Mouse (Mus musculus) embryonic stem cell, embryonic (primary cell): Measurements from ENCODE around the gene Muc3.

Source experiments
- CTCF ChIA-PET, 4 experiments: fragments of 300-600 bp in 2 of 4; fragments of 350-600 bp in 2 of 4; sonication (Branson Sonifier 250); formaldehyde crosslinking; loops; one replicate each; lab custom pipeline; 2022; ENCODE audit warnings: inconsistent platforms in 2 of 4; lab: Charles Lee
- POLR2A ChIA-PET, 4 experiments: fragments of 300-600 bp in 2 of 4; fragments of 350-600 bp in 2 of 4; sonication (Branson Sonifier 250); formaldehyde crosslinking; loops; one replicate each; lab custom pipeline; 2022; ENCODE audit warnings: antibody characterized with exemption in 4 of 4, inconsistent platforms in 1 of 4; lab: Charles Lee

Muc3 gene

DNA sequence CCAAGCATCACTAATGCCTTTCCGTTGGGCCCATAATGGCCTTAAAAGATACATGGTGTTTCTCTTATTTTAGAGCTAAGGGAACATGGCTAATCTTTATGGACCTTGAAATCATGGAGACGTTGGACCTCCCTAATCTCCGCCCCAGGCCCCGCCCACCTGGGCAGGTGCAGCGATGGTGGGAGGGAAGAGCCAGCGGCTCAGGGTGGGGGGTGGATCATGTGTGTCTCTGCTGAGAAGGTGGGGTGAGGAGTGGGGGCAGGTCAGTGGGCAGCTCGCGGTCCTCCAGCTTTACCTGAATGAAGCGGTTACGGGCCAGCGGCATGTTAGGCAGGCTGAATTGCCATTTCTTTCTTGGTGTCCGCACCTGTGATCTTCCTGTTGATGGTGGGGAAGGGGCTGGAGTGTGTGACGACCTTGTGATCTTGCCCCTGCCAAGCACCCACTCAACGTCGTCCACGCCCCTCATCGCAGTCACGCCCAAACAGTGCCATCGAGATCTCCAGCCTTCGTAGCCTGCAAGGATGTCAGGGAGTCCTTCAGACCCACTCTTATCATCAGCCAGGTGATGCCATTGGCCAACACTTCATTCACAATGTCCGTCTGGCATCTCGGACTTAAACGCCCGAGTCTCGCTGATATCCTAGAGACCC, 39.1 kb downstream of the Muc3 start:
- POLR2A ChIA-PET, result interaction anchor here in 2 of 4 experiments (0.6 to 1.7 kb wide), 5 partner anchors 12 to 198 kb away, joined by 3 to 5 read pairs (median 3); partner anchors contain the start of genes Fis1 (in 1 of the 2) and Srrt (in 1 of the 2)
- CTCF ChIA-PET, result interaction anchor here in 2 of 4 experiments (0.7 to 0.8 kb wide), 2 partner anchors 13 to 100 kb away, joined by 3 read pairs; no protein-coding TSS in a partner anchor

DNA sequence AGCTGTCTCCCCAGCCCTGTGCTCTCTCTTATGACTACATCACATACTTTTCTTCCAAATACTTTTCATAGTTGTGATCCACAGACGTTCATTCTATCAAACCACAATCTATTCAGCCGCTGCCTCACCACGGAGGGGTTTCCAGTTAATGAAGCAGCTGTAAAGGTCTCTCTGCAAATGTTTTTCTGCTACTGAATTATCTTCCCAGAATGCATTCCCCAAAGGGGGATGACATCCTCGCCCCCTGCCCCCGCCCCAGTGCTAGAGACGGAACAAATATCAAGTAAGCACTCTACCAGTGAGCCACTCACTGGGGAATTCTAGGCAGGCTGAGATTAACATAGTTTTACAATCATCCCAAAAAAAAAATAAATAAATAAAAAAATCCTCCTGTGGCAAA, 41.0 kb downstream of the Muc3 start:
- ChIA-PET CTCF (interaction anchor here in 2 of 4 experiments (0.6 kb wide), 2 partner anchors 37 to 53 kb away, joined by 3 to 6 read pairs; no protein-coding TSS in a partner anchor), POLR2A (no interaction called here)

DNA sequence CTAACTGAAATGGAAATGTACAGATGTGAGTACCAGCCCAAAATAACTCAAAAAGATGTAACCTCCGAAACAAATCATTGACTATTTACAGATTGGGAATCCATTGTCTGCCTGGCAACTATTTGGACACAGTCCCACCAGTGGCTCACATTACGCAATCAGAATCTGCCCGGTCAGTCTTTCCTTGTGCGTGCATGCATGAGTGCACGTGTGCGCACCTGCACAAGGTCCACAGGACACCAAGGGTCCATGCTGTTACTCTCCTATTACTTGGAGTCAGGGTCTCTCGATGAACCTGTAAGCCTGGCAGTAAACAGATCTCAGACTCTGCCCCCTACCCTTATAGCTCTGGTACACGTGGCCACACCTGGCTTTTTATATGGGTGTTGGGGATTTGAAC, 41.5 kb downstream of the Muc3 start:
- CTCF ChIA-PET, result interaction anchor here in 1 of 4 experiments (0.6 kb wide), 1 partner anchor 36 kb away, joined by 6 read pairs; no protein-coding TSS in a partner anchor
- POLR2A ChIA-PET, result no interaction called here

DNA sequence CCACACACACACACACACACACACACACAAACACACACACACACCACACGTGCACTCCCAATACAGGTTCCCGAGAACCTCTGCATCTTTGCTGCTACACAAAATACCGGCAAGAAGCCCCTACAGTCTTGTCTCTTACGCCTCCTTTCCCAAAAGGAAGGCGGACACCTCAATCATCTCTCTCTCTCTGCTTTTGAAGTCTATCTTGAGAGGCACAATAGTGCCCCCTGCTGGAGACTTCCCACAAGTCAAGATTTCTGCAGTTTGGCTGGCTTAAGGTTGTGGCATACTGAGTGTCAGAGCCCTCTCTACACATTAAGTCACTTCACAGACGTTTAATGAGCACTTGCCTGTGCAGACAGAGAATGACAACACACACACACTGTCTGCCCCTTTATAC, 42.1 kb downstream of the Muc3 start:
- ChIA-PET POLR2A (interaction anchor here in 2 of 4 experiments (0.7 to 1.1 kb wide), 2 partner anchors 19 to 32 kb away, joined by 3 to 4 read pairs; no protein-coding TSS in a partner anchor), CTCF (interaction anchor here in 2 of 4 experiments (0.7 to 1.1 kb wide), 4 partner anchors 77 to 171 kb away, joined by 3 to 5 read pairs (median 3); no protein-coding TSS in a partner anchor)

DNA sequence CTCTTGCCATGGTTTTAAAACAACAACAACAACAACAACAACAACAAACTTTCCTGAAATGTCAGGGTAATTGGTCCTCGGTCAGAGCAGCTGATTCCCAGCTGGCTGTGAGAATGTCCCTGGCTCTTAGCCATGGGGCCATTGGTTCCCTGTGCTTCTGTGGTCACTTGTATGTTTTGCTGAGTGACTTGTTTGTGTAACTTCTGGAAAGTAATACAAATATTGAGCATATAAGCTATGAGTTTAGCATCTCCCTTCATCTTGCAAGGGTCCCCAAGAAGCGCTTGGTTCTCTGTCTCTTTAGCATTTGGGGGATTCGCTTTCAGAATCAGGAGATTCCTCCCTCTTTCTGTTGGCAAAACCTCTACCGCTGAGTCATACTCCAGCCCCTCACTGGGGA, 42.7 kb downstream of the Muc3 start:
- ChIA-PET POLR2A (interaction anchor here in 2 of 4 experiments (0.7 to 1.1 kb wide), 2 partner anchors 19 to 31 kb away, joined by 3 to 4 read pairs; no protein-coding TSS in a partner anchor), CTCF (interaction anchor here in 3 of 4 experiments (0.6 to 1.1 kb wide), 6 partner anchors 76 to 564 kb away, joined by 3 to 14 read pairs (median 3); no protein-coding TSS in a partner anchor)

DNA sequence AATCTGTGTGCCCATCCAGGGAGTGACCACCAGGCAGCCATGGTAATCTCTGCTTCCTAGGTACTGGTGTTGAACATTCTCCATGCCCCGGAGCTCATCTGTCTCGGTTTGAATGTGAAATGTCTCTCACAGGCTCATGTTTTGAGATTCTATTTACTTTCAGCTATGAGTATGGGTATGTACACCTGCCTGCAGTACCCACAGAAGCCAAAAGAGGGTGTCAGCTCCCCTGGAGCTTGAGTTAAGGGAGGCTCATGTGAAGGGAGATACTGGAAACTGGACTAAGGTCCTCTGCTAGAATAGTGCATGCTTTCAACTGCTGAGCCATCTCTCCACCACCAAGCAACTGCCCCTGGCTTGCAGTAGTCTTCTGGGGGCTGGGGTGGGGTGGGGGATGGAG, 45.2 kb downstream of the Muc3 start:
- ChIA-PET POLR2A (interaction anchor here in 2 of 4 experiments (0.7 to 2.0 kb wide), 16 partner anchors 9 to 199 kb away, joined by 3 to 9 read pairs (median 4); partner anchors contain the start of genes Ap1s1 (in 1 of the 2), Fis1 (in 1 of the 2), Plod3 (in 1 of the 2) and Serpine1 (in 1 of the 2)), CTCF (interaction anchor here (0.6 to 2.7 kb wide), 30 partner anchors 8 to 472 kb away, joined by 3 to 11 read pairs (median 3); partner anchors contain the start of genes Ache (in 1 of the 4), Cldn15 (in 1 of the 4), Col26a1 (in 1 of the 4) and Ift22 (in 1 of the 4))

DNA sequence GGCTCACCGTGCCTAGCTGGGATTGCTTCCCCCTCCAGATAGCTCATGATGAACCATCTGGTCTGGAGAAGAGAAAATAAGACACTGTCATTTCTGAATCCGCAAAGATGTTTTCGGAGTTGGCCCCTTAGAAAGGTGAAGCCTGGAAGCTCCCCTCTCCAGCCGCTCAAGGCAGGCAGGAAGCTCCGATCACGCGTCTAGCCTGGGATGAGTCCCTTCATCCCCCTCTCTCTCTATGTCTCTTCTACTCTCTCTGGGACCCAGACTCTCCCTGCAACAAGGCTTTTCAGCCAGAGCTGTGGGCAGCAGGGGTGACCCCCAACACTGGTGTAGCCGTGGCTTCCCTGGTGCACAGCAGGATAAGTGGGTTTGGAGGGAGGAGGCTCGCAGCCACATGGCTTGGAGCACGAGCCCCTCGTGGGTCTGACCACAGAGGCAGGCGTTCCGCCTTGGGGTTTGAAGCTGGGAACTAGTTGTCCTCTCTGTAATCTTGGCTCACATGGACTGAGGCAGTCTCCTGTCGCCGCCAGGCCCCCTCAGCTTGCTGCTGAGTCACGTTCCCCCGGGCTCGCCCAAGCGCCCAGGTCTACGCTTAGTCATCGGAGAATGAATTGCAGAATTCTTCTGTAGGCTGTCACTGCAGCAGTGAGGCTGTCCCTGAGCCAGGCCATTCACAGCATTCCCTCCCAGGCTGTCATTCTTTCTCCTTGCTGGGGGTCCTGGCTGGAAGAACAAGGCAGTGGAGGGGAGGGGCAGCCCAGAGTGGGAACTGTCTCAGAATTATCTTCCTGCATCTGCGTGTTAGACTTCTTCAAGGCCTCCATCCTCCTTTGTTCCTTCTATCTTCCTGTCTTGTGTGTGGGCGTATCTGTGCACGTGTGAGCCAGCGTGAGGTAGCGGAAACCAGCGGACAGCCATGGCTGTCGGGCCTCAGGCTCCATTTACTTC, 46.3 kb downstream of the Muc3 start:
- CTCF ChIA-PET, result interaction anchor here in 3 of 4 experiments (0.6 to 2.7 kb wide), 21 partner anchors 9 to 336 kb away, joined by 3 to 11 read pairs (median 4); partner anchors contain the start of genes Ache (in 1 of the 3) and Cldn15 (in 1 of the 3)

DNA sequence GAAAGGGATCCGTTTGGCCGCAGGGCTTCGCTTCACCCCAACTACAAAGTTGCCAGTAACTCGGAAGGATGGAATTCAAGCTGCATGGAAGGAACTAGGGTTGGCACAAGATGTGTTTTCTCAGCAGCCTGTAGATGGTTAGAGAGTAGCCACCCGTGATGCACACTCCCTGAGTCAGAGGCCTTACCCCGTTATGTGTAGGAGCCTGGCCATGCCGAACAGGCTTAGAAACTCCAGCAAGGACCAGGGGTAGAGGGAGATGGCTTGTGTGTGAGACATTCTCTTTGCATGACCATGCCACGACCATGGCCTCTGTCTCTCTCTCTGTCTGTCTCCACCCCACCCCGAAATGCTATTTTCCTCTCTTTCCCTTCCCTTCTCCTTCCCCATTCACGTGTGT, 47.0 kb downstream of the Muc3 start:
- ChIA-PET CTCF (interaction anchor here in 3 of 4 experiments (0.7 to 2.7 kb wide), 12 partner anchors 9 to 173 kb away, joined by 3 to 11 read pairs (median 4); partner anchors contain the start of gene Cldn15 (in 1 of the 3)), POLR2A (interaction anchor here (0.6 to 2.0 kb wide), 28 partner anchors 11 to 400 kb away, joined by 3 to 7 read pairs (median 3); partner anchors contain the start of genes Ap1s1 (in 2 of the 4), Serpine1 (in 2 of the 4), Fis1 (in 1 of the 4) and Pop7 (in 1 of the 4))

More for the DNA sequence above, 46.3 kb downstream of the Muc3 start:
- POLR2A ChIA-PET, result interaction anchor here (0.5 to 2.0 kb wide), 38 partner anchors 8 to 1092 kb away, joined by 3 to 8 read pairs (median 3); partner anchors contain the start of genes Ap1s1 (in 2 of the 4), Fis1 (in 2 of the 4), Serpine1 (in 2 of the 4) and Pop7 (in 1 of the 4)

DNA sequence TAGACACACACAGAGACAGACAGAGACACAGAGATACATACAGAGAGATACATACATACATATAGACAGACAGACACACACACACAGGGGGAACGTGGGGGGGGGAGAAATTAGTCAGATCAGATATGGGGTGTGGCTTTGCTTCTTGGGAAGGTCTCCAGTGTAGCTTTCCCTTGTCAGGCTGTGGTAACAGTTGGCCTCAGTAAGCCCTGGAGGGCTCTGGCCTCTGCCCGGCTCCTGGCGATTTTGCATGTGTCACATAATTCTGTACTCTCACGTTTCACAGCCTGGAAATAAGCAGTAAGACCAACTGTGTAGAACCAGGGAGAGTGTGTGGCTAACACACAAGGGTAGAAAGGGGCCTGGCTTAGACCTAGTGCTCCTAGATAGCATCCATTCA, 48.5 kb downstream of the Muc3 start:
- POLR2A ChIA-PET, result interaction anchor here in 1 of 4 experiments (0.7 kb wide), 1 partner anchor 55 kb away, joined by 3 read pairs; the partner anchor contains the start of gene Ap1s1
- CTCF ChIA-PET, result no interaction called here

DNA sequence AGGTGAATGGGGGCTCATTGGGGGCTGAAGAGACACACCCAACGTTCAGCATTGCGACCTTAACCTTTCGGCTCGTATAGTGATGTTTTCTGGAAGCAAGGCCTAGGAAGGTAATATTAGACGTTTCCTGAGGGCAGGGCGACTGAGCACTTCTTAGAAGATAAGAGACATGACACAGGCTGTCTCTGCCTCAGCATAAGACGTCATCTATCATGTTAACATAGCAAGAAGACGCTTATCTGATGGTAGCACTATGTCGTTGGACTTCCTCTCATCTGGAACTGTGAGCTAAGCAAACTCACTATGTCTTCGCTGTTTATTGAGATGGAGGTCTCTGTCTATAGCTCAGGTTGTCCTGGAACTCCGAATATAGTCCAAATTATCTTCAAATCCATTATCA, 50.7 kb downstream of the Muc3 start:
- CTCF ChIA-PET, result interaction anchor here in 2 of 4 experiments (0.6 to 1.2 kb wide), 3 partner anchors 86 to 361 kb away, joined by 3 to 4 read pairs (median 4); no protein-coding TSS in a partner anchor
- POLR2A ChIA-PET, result interaction anchor here in 1 of 4 experiments (0.8 kb wide), 1 partner anchor 24 kb away, joined by 3 read pairs; no protein-coding TSS in a partner anchor

DNA sequence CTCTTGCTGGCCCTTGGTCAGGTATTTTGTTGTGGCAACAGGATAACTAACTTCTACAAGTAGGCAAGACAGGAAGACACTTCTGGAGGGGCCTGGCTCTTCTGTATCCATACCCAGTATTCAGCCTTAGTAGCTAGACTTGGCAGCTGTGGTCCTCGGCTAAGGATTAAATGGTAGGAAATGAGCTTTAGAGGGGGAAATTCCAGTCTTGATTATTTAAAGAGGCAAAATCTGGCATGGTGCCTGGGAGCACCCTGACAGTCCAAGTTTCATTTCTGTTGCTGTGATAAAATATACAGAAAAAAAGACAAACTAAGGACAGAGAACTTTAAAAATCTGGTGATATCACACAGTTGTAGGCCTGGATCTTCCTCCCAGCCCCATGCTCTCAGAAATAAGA, 53.1 kb downstream of the Muc3 start:
- ChIA-PET POLR2A (interaction anchor here in 2 of 4 experiments (0.6 to 0.9 kb wide), 2 partner anchors 8 to 198 kb away, joined by 3 to 4 read pairs; no protein-coding TSS in a partner anchor), CTCF (interaction anchor here in 1 of 4 experiments (1.4 kb wide), 1 partner anchor 8 kb away, joined by 4 read pairs; no protein-coding TSS in a partner anchor)

DNA sequence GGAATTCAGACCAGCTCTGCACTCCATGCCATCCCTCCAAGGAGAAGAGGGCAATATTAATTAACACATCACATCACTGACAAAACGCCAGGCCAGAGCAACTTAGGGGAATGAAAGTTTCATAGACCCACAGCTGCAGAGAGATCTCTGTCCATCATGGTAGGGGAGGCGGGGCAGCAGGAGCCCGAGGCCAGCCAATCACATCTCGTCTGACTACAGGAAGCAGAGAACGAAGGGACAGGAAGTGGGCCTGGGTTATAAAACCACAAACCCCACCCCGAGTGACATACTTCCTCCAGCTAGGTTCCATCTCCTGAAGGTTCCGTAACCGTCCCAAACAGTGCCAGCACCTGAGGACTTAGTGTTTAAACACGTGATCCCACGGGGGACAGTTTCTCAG, 54.0 kb downstream of the Muc3 start:
- ChIA-PET CTCF (interaction anchor here in 2 of 4 experiments (0.9 to 1.4 kb wide), 2 partner anchors 9 to 19 kb away, joined by 3 to 4 read pairs; no protein-coding TSS in a partner anchor), POLR2A (interaction anchor here in 1 of 4 experiments (1.2 kb wide), 1 partner anchor 8 kb away, joined by 4 read pairs; no protein-coding TSS in a partner anchor)

DNA sequence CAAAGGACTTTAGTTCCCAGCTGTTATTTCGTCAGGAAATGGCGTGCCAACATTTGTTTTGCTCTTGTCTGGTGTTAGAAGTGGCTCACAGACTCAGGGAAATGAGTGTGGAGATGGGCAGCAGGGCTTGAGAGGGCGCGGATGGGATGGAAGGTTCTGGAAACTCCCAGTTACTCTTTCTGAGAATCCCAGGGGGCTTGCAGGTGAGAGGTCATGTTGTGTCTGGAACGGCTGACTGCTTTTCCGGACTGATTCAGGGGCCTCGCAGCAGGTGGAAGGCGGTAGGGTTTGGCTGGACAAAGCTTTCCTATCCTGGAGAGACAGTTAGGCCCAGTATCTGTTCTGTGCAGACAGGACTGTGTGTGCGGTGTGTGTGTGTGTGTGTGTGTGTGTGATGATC, 55.4 kb downstream of the Muc3 start:
- POLR2A ChIA-PET, result no interaction called here
- CTCF ChIA-PET, result interaction anchor here in 3 of 4 experiments (0.6 to 1.0 kb wide), 5 partner anchors 9 to 525 kb away, joined by 3 read pairs; no protein-coding TSS in a partner anchor

DNA sequence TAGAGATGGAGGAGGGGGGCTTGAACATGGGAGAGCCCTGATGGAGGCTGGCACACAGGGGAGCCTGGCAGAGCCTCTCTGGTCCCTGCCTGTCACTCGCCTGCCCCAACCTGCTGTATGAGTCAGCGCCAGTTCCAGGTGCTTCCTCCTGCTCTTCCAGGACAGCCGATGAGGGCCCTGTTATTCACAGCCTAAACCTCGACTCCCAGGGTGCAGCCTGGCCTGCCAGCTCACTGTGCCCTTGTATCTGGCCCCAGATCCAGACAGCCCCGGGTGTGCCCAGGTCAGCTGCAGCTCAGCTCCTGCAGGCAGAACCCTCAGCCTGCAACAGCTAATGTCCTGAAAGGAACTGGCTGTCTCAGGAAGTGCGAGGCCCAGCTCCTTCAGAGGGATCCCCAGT, 57.6 kb downstream of the Muc3 start:
- ChIA-PET POLR2A (interaction anchor here in 2 of 4 experiments (1.0 to 1.2 kb wide), 3 partner anchors 11 to 22 kb away, joined by 3 to 4 read pairs (median 3); no protein-coding TSS in a partner anchor), CTCF (interaction anchor here in 1 of 4 experiments (0.8 kb wide), 1 partner anchor 11 kb away, joined by 3 read pairs; no protein-coding TSS in a partner anchor)

DNA sequence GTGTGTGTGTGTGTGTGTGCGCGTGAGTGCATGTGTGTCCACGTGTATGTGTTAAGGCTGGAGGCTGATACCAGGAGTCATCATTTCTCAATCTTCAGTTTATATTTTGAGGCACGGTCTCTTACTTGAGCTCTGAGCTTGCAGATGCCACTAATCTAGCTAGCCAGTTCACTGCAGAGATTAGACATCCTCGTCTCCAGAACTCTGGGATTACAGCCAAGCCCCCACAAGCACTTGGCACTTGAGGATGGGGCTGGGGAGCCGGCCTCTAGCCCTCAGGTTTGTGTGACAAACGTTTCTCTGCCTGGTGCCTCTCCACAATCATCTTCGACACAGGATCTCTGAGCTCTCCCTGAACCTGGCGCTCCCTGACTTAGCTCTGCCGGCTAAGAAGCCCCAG, 58.3 kb downstream of the Muc3 start:
- CTCF ChIA-PET, result interaction anchor here in 2 of 4 experiments (0.6 to 0.8 kb wide), 3 partner anchors 19 to 69 kb away, joined by 3 to 5 read pairs (median 3); partner anchors contain the start of gene Serpine1 (in 1 of the 2)
- POLR2A ChIA-PET, result interaction anchor here in 3 of 4 experiments (0.7 to 1.4 kb wide), 7 partner anchors 11 to 39 kb away, joined by 3 to 6 read pairs (median 3); partner anchors contain the start of gene Serpine1 (in 1 of the 3)

DNA sequence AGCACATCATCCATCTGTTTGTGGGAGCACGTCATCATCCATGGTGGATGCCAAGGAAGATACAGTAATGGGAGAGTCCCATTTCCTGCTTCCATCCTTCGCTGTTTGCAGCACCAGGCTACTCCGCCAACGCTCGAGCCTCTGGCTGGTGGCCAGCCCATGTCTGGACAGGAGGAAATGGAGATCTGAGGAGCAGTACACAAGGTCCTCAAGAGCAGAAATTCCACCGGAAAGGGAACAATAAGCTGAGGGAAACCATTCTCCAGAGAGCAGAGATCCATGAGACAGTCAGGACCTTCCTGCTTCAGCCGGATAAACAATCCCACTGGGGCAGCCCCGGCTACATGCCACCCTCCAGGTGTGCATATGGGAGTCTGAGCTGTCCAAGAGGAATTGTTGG, 61.7 kb downstream of the Muc3 start:
- ChIA-PET CTCF (interaction anchor here in 1 of 4 experiments (0.7 kb wide), 1 partner anchor 27 kb away, joined by 3 read pairs; no protein-coding TSS in a partner anchor), POLR2A (interaction anchor here in 1 of 4 experiments (1.0 kb wide), 1 partner anchor 9 kb away, joined by 3 read pairs; no protein-coding TSS in a partner anchor)
